Mouse (Mus musculus): Measurements from ENCODE around the gene Pnpla1.
"Not testable (repeated sequence)": the region's sequence is repeated elsewhere in the genome, so short reads cannot be mapped to it uniquely, and the experiment has no call there.

Pnpla1 gene

GRCm38 (mm10) chr17:28858205-28858604 is at the start of gene Pnpla1:
Gene Pnpla1, plus strand, starts transcription at chr17:28858411.
- in situ Hi-C loops (cut with MboI, MseI): no loop called here

- in situ Hi-C loops (cut with MboI, MseI): no loop called here
Observed at GRCm38 (mm10) chr17:28808714-28809113, 49.5 kb upstream of the Pnpla1 start.

- in situ Hi-C loops (cut with MboI, MseI): no loop called here
Observed at GRCm38 (mm10) chr17:28809175-28809831, 48.9 kb upstream of the Pnpla1 start.

- in situ Hi-C loops (cut with MboI, MseI): no loop called here
Observed at GRCm38 (mm10) chr17:28812345-28812744, 45.9 kb upstream of the Pnpla1 start.

GRCm38 (mm10) chr17:28814529-28815097 is 43.6 kb upstream of the Pnpla1 start:
- in situ Hi-C loops (cut with MboI, MseI): no loop called here

- in situ Hi-C loops (cut with MboI, MseI): no loop called here
Observed at GRCm38 (mm10) chr17:28815384-28816004, 42.7 kb upstream of the Pnpla1 start.

- in situ Hi-C loops (cut with MboI, MseI): not testable (repeated sequence)
Observed at GRCm38 (mm10) chr17:28816326-28816725, 41.9 kb upstream of the Pnpla1 start.

- in situ Hi-C loops (cut with MboI, MseI): no loop called here
Observed at GRCm38 (mm10) chr17:28816875-28817811, 41.1 kb upstream of the Pnpla1 start.

- in situ Hi-C loops (cut with MboI, MseI): loop anchor here (10.0 kb wide), 1 partner anchor 295 kb away; the partner anchor contains the start of gene Rab44
Observed at GRCm38 (mm10) chr17:28820189-28820588, 38.0 kb upstream of the Pnpla1 start.

- in situ Hi-C loops (cut with MboI, MseI): loop anchor here (10.0 kb wide), 1 partner anchor 292 kb away; the partner anchor contains the start of gene Rab44
Observed at GRCm38 (mm10) chr17:28823004-28823745, 35.0 kb upstream of the Pnpla1 start.

GRCm38 (mm10) chr17:28823749-28824148 is 34.5 kb upstream of the Pnpla1 start:
- in situ Hi-C loops (cut with MboI, MseI): loop anchor here (10.0 kb wide), 1 partner anchor 291 kb away; the partner anchor contains the start of gene Rab44

GRCm38 (mm10) chr17:28824896-28825295 is 33.3 kb upstream of the Pnpla1 start:
- in situ Hi-C loops (cut with MboI, MseI): loop anchor here (10.0 kb wide), 1 partner anchor 290 kb away; the partner anchor contains the start of gene Rab44

GRCm38 (mm10) chr17:28825359-28826041 is 32.7 kb upstream of the Pnpla1 start:
- in situ Hi-C loops (cut with MboI, MseI): loop anchor here (10.0 kb wide), 1 partner anchor 289 kb away; the partner anchor contains the start of gene Rab44

GRCm38 (mm10) chr17:28827665-28828231 is 30.5 kb upstream of the Pnpla1 start:
- in situ Hi-C loops (cut with MboI, MseI): loop anchor here (10.0 kb wide), 1 partner anchor 287 kb away; the partner anchor contains the start of gene Rab44

- in situ Hi-C loops (cut with MboI, MseI): loop anchor here (10.0 kb wide), 1 partner anchor 286 kb away; the partner anchor contains the start of gene Rab44
Observed at GRCm38 (mm10) chr17:28829120-28829519, 29.1 kb upstream of the Pnpla1 start.

- in situ Hi-C loops (cut with MboI, MseI): no loop called here
Observed at GRCm38 (mm10) chr17:28831065-28831464, 27.1 kb upstream of the Pnpla1 start.

- in situ Hi-C loops (cut with MboI, MseI): no loop called here
Observed at GRCm38 (mm10) chr17:28832040-28832439, 26.2 kb upstream of the Pnpla1 start.

- in situ Hi-C loops (cut with MboI, MseI): no loop called here
Observed at GRCm38 (mm10) chr17:28832875-28833274, 25.3 kb upstream of the Pnpla1 start.

GRCm38 (mm10) chr17:28834676-28835075 is 23.5 kb upstream of the Pnpla1 start:
- in situ Hi-C loops (cut with MboI, MseI): no loop called here

GRCm38 (mm10) chr17:28837840-28838239 is 20.4 kb upstream of the Pnpla1 start:
- in situ Hi-C loops (cut with MboI, MseI): no loop called here
